Mouse (Mus musculus) thymus, adult 2 months (tissue): ENCODE results near the gene Ciz1.

Experiments used
- CTCF ChIP-seq: fragments of 200-500 bp; IDR thresholded peaks from 2 replicates; pipeline ENCODE4 v1.5.1; 2012; ENCODE audit warnings: mild to moderate bottlenecking, control low read depth, low read length, moderate library complexity, borderline replicate concordance; ENCODE audit not compliant: control insufficient read depth, poor library complexity, insufficient read depth; ENCODE audit errors: extremely low read depth
- POLR2A ChIP-seq: fragments of 200-500 bp; IDR thresholded peaks from 2 replicates; pipeline ENCODE4 v1.6.1; 2012; ENCODE audit warnings: mild to moderate bottlenecking, low read length, control low read depth, moderate library complexity; ENCODE audit not compliant: control insufficient read depth, poor library complexity, insufficient read depth; ENCODE audit errors: extremely low read depth

- no peak for TF ChIP-seq POLR2A
- TF ChIP-seq CTCF = no peak
Measured at GRCm38 (mm10) chr2:32315751-32316150, 36.4 kb upstream of the Ciz1 start.
